Comparison of ENCODE assay signal across 17 mouse cellular contexts in genomic region chr4:123147446-123148150, GRCm38 (mm10). TPM values are rescaled to one million over a fixed set of nuclear protein-coding genes. Genes with fewer than 3 reads are reported as not detected.
DNase-seq lines count a peak whose midpoint lies in the region; ATAC-seq lines count a peak whose summit lies in the region.
"Had no signal": no experiment of that assay in that cellular context is flagged by ENCODE, and none has a peak within 500 bp of the region (broad histone marks: within the 10 kb centered on the region; RNA-seq: fewer than 3 reads in every experiment).

No protein-coding gene starts in this region.

- peak; percentile 28 for DNase-seq in layer of hippocampus, adult 11-12 months (ENCODE audit: low spot score)
- DNase-seq in layer of hippocampus, postnatal 25 days (ENCODE audit: extremely low spot score in 1 of 2, low spot score in 1 of 2) = no peak
- peak; percentile 65 to 75 for DNase-seq in right cerebral cortex, postnatal 36 days (ENCODE audit: low spot score in 2 of 2)
- no peak for DNase-seq in cerebellum, adult 9-11 months
- DNase-seq in urinary bladder, postnatal 36 days (ENCODE audit: low spot score in 2 of 2) = no peak
- DNase-seq in lung, postnatal 36 days = no peak
- DNase-seq: cerebellum, postnatal 25 days; forebrain, postnatal 0 days; kidney, adult 9 months had no signal

- ATAC-seq in CD4-positive, CD25-positive, alpha-beta regulatory T cell, adult 4 months = peak; percentile 57
- ATAC-seq in hematopoietic stem cell, adult 5-6 weeks (replicated peaks in 1 of 2; ENCODE audit: insufficient read depth in 1 of 2, low FRiP score in 2 of 2, low TSS enrichment in 1 of 2, low read depth in 1 of 2, poor library complexity in 2 of 2, severe bottlenecking in 2 of 2) = peak; percentile 88 to 93
- ATAC-seq: forebrain, postnatal 0 days; midbrain, embryonic 15.5 days had no signal

RNA-seq across cellular contexts. Expression of gene Ppie, which starts 7.8 kb away (rescaled TPM):
- 10 to 100 TPM; 20.3 to 21.8 TPM for total RNA-seq in layer of hippocampus, postnatal 25 days (2021)
- polyA plus RNA-seq in CD4-positive, CD25-positive, alpha-beta regulatory T cell, adult 4 months (2017; shearing (Covaris generic)) = 100 to 1,000 TPM; 104 to 139 TPM
- 89.7 and 91.0 TPM in 2 replicates for total RNA-seq in hematopoietic stem cell, adult 5-6 weeks (2017)

RNA-seq across cellular contexts. Expression of gene Oxct2b, which starts 31.5 kb away (rescaled TPM):
- not detected for total RNA-seq in layer of hippocampus, postnatal 25 days (2021)
- not detected for polyA plus RNA-seq in CD4-positive, CD25-positive, alpha-beta regulatory T cell, adult 4 months (2017; shearing (Covaris generic))
- not detected in 2 replicates for total RNA-seq in hematopoietic stem cell, adult 5-6 weeks (2017)
- total RNA-seq: G1E had no signal
- polyA plus RNA-seq: embryonic facial prominence, embryonic 14.5 days; heart, embryonic 15.5 days; liver, embryonic 14.5 days had no signal

RNA-seq across cellular contexts. Expression of gene Hpcal4, which starts 35.4 kb away (rescaled TPM):
- 100 to 1,000 TPM; 486 to 540 TPM for total RNA-seq in layer of hippocampus, postnatal 25 days (2021)
- not detected for polyA plus RNA-seq in CD4-positive, CD25-positive, alpha-beta regulatory T cell, adult 4 months (2017; shearing (Covaris generic))
- not detected in 2 replicates for total RNA-seq in hematopoietic stem cell, adult 5-6 weeks (2017)
- total RNA-seq: G1E had no signal
- polyA plus RNA-seq: G1E; liver, embryonic 14.5 days had no signal

RNA-seq across cellular contexts. Expression of gene Bmp8b, which starts 42.6 kb away (rescaled TPM):
- under 1 TPM; 0.22 to 0.45 TPM for total RNA-seq in layer of hippocampus, postnatal 25 days (2021)
- polyA plus RNA-seq in CD4-positive, CD25-positive, alpha-beta regulatory T cell, adult 4 months (2017; shearing (Covaris generic)) = under 1 TPM in 1 of 2 experiments, not detected in 1; 0.28 TPM
- not detected in 2 replicates for total RNA-seq in hematopoietic stem cell, adult 5-6 weeks (2017)
- polyA plus RNA-seq: G1E had no signal

RNA-seq across cellular contexts. Expression of gene Nt5c1a, which starts 53.7 kb away (rescaled TPM):
- total RNA-seq in layer of hippocampus, postnatal 25 days (2021) = 10 to 100 TPM; 15.7 to 16.3 TPM
- not detected for polyA plus RNA-seq in CD4-positive, CD25-positive, alpha-beta regulatory T cell, adult 4 months (2017; shearing (Covaris generic))
- total RNA-seq in hematopoietic stem cell, adult 5-6 weeks (2017) = not detected in 2 replicates
- total RNA-seq: G1E had no signal
- polyA plus RNA-seq: embryonic facial prominence, embryonic 14.5 days; G1E; liver, embryonic 14.5 days; midbrain, embryonic 15.5 days; neural tube, embryonic 11.5 days had no signal

Comparison
In these comparisons a context has a peak if more than half of its experiments do, and no peak if none do; other contexts are left out.
1. DNase-seq: peak in layer of hippocampus, adult 11-12 months (single experiment) and right cerebral cortex, postnatal 36 days (2 of 2); none in layer of hippocampus, postnatal 25 days (0 of 2), cerebellum, adult 9-11 months (single experiment), urinary bladder, postnatal 36 days (0 of 2) and lung, postnatal 36 days (single experiment).
2. RNA of gene Hpcal4, which starts 35.4 kb away (total RNA-seq): 486 to 540 TPM in layer of hippocampus, postnatal 25 days; not detected in hematopoietic stem cell, adult 5-6 weeks; every median in the first group is over 100 times any median in the second.